Mouse (Mus musculus) erythroid progenitor cell, adult 5-6 weeks (primary cell): ENCODE measurements around the gene Rgl1. TPM values are rescaled to one million over a fixed set of nuclear protein-coding genes. Genes with fewer than 3 reads are reported as not detected.
"Not testable (repeated sequence)": the region's sequence is repeated elsewhere in the genome, so short reads cannot be mapped to it uniquely, and the experiment has no call there.

ENCODE experiments used
- ATAC-seq: replicated peaks from 2 replicates; pipeline ENCODE4 v1.8.0; 2016; ENCODE audit warnings: moderate number of reproducible peaks, mild to moderate bottlenecking, moderate TSS enrichment, inconsistent platforms; ENCODE audit not compliant: poor library complexity, low FRiP score, severe bottlenecking
- total RNA-seq, 2 experiments: library from RNA; stranded (forward) in 1 of 2; stranded (reverse) in 1 of 2; fragments of 150-400 nt in 1 of 2; fragments of 186-747, 209-891 nt in 1 of 2; gene quantifications; 2 replicates each; pipeline versions ENCODE4 v1.2.3 to v1.2.4; 2015 to 2017; ENCODE audit warnings: low replicate concordance in 2 of 2

The Rgl1 gene
- total RNA-seq, 2 experiments from 2014 or later, result 8.4 to 32.8 TPM

- ATAC-seq, result no peak; the same call in 1 of the 2 replicates
These were observed 87.7 kb downstream of the Rgl1 start for GRCm38 (mm10) chr1:152678451-152678850.

- ATAC-seq, result no peak
These were observed 88.5 kb downstream of the Rgl1 start for GRCm38 (mm10) chr1:152677482-152678211.

- no peak for ATAC-seq
These were observed 96.5 kb downstream of the Rgl1 start for GRCm38 (mm10) chr1:152669446-152670180.

DNA sequence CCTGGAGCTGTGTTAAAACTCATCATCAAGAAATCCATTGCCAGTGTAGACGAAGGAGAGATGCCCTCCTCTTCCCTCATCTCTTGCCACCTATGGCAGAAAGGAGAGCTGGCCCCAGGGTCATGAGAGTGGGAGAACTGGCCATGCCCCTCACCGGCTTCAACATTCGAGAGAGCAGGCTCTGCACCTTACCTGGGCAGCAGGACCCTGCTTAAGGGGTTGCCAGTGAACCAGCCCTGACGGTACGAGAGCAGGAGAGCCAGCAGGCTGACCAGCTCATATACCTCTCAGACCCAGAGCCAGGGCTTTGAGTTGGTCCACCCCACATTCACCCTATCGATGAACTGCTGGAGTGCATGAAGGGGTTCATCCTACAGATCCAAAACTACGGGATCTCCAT, 105.7 kb downstream of the Rgl1 start:
- ATAC-seq, result no peak

- ATAC-seq, result no peak
These were observed 106.2 kb downstream of the Rgl1 start for GRCm38 (mm10) chr1:152659961-152660360.

DNA sequence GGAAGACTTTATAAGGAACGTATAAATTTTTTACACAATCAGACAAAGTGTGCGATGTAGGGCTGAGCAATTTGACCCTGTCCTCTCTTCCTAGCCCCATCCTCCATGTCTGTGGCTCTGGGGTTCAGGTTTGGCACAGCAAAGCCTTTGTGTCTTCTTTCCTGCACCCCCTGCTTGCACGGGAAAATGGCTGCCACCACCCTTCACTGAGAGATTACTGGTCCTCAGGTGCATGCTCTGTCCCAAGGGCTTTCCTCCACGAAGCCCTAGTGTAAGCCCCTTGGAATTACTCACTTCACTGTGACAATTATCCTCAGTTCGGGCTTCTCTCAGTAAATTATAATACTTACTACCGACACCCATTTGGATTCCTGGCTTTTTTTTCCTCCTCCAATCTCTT, 109.5 kb downstream of the Rgl1 start:
- no peak for ATAC-seq

DNA sequence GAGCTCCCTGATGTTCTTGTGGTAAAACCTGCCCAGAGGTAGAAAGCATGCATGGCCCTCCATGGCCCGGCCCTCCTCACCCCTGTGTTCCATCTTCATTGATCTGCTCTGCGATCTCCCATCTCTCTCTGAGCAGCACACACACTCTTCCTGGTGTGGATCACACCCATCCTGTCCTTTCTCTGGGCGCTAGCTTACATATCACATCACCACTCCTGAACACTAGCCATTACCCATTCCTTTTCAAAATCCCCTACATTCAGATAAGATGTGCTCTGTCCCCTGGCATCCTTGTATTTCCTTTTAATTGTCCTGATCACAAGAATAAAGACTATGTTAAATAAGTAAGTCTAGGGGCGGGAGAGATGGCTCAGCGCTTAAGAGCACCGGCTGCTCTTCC, 111.3 kb downstream of the Rgl1 start:
- no peak for ATAC-seq

DNA sequence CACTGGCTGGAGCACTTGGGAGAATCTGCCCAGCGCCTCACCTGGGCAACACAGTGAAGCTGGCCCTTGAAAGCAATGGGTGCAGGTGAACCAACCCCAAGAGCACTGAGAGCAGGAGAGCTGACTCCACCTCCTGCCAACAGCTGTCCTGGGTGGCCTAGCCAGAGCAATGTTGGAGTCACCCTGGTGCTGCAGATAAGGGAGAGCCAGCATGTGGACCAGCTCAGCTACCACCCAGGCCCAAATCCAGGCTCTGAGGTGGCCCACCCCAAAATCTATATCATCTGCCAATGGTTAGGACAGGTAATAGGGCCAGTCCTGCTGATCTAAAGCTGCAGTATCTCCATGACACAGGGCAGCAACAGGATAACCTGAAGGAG, 114.7 kb downstream of the Rgl1 start:
- no peak for ATAC-seq

DNA sequence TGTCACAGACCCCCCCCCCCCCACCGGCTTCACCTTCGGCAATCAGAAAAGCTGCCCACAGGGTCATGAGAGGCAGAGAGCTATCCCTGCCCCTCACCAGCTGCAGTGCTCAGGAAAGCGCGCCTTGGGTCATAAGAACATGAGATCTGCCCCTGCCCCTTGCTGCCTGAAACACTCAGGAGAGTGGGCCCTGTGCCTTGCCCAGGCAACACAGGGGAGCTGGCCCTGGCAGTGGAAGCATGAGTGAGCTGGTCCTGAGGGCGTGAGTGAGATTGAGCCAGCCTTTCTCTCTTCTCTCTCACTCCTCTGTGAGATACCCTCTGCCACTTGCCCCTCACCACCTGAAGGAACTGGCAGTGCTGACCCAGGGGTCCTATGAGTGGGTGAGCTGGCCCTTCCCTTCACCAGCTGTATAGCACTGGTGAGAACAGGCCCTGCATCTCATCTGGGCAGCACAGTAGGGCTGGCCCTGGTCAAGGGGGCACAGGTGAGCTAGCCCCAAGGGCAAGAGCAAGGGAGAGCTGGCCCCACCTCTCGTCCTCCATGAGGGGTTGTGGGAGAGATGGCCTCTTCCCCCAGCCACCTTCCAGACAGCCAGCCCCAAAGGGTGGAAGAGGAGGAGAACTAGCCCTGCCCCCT, 115.2 kb downstream of the Rgl1 start:
- ATAC-seq, result no peak

DNA sequence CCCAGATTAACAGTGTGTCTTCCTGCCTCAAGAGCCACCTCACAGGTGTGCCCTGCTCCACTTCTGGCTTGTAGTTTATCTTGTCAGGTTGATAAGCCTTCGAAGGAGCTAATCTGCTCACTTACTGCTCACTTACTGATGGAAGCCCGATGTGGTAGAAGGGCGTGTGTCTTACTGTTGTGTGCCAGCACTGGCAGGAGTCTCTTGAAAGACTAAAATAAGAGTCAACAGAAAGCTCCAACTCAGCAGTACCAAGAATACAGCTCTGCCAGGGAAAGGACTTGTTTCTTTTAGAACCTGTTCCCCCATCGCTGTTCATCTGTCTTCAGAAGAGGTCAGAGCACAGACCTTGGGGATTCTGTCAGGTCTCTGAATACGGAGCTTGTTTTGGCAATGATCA, 118.1 kb downstream of the Rgl1 start:
- ATAC-seq, result no peak

GRCm38 (mm10) chr1:152642207-152642606, 123.9 kb downstream of the Rgl1 start:
- not testable (repeated sequence) for ATAC-seq

- no peak for ATAC-seq
These were observed 125.8 kb downstream of the Rgl1 start for GRCm38 (mm10) chr1:152640195-152640981.

DNA sequence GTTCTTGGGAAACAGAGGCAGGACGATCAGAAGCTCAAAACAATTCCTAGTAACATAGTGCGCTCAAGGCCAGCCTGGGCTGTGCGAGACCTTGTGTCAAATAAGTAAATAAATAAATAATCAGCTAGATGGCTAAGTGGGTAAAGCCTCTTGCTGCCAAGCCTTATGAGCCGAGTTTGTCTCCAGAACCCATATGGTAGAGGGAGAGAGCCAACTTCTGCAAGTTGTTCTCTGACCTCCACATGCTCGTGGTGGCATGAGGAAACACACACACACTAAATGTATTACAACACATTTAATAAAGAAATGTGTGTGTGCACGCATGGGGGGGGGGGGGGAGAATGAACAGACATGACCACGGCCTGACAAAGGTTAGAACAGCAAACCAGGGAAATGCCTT, 126.8 kb downstream of the Rgl1 start:
- ATAC-seq, result no peak

DNA sequence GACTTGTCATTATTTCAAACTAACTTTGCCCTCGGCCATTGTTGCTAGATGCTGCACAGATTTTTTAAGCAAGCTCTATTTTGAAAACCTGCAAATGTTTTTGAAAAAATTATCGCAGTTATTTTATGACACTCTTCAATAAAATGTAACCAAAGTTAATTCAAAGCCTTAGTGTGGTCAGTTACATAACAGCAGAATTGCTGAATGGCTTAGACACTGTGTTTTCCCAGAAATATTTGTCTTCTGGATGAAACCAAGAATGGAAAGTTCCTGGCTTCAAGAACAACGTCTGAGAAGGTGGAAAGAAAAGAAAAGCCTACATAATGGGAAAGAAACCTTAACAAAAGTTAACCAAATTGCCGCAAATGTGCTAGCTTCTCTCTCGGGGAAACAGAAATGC, 131.5 kb downstream of the Rgl1 start:
- ATAC-seq, result no peak

DNA sequence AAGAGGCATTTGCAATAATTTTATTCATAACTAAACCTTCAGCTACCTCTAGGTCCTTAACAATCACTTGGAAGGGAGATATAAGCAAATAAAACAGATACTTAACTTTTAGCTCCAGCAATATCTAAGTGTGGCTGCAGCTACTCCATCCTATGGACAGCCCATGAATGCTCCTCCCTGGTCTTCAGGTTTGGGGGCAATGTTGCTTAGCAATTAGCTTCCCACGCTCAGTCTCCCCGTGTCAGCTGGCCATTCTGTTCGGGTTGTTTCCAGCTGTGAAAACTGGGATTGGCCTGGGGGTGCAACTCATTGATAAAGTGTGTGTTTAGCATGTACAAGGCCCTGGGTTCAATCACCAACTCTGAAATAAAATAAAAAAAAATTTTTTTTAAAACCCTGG, 136.4 kb downstream of the Rgl1 start:
- ATAC-seq, result no peak

GRCm38 (mm10) chr1:152625651-152626050, 140.5 kb downstream of the Rgl1 start:
- ATAC-seq, result no peak

DNA sequence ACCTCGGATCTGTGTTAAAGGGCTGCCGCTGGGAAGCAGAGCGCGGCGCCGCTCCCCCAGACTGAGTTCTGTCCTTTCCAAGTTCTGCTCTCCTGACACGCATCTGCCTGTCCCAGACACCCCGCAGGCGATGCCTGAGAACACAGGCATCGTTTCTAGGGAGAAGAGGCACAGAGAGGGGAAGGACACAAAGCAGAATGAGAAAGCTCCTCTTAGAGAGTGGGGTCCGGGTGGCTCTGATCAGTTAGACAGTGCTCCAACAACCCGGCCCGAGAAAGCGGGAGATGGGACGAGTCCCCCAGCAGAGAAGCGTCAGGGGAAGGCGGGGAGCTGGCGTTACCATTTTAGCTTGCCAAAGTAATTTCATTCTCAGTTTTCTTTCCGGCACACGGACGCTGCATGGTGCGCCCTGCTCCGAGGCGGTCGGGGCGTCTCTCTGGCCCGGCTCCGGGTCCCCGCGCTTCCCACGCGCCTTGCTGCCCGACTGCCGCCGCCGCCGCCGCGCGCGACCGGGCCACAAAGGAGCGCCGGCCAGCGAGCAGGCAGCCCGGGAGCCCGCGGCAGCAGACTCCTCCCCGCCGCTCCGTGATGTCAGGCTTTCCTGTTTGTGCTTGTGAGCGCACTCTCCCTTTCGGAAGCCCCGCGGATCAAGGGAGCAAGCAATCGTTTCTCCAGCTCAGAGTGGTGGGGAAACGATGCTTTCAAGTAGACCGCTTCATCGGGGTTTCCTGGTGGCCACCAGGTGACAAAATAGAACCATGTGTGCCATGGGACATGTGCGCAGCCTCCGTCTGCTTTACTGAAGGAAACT, 141.3 kb downstream of the Rgl1 start:
- ATAC-seq, result no peak

DNA sequence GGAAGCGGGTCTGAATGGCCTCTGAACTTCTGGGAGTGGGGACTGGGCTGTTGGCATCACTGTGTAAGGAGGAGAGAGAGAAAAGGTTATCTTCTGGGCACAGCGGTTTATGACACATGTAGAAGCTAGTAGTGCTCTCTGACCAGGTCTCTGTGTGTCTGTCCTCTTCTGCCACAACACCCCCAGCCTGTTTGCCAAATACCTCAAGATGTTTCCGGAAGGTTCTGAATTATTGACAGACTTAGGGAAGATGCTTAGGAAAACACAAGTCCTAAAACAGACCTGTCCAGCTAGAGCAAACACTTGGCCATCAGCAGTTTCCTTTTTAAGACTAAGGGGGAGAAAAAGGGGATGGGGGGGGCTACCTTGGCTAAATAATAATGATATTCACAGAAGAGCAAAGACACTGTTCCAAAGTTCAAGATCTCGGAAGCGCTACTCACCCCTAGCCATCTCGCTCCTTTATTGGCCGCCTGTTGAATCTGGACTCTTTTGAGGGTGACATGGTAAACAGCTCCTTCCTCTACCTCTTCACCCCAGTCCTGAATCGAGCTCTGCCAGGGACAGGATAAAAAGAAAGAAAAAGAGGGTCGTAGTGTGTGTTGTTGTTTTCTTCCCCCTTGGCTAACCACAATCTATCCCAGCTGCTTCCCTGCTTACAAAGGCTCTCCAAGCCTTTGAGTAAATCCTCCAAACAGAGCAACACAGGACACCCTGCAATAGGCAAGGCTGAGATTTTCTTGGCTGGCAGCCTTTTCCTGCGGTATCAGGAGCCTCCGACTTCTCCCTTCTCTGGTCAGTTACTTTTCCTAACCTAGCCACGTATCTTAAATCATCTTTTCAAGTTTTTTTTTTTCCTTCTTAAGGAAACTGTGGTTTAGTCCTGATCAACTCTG, 142.5 kb downstream of the Rgl1 start:
- ATAC-seq, result no peak
